Mouse (Mus musculus) ES-Bruce4 (cell line): ENCODE measurements around the gene Ano6. TPM values are rescaled to one million over a fixed set of nuclear protein-coding genes. Genes with fewer than 3 reads are reported as not detected.

Experiments
- H3K27ac ChIP-seq: 2 replicates; pipeline ENCODE4 v1.5.1; 2012; ENCODE audit warnings: low read length, inconsistent platforms; ENCODE audit not compliant: insufficient read depth
- H3K27me3 ChIP-seq: 2 replicates; pipeline ENCODE4 v1.6.1; 2012; ENCODE audit warnings: mild to moderate bottlenecking, low read length, inconsistent platforms; ENCODE audit not compliant: control insufficient read depth, poor library complexity, insufficient read depth, severe bottlenecking
- H3K36me3 ChIP-seq: 2 replicates; pipeline ENCODE4 v1.6.1; 2012; ENCODE audit warnings: inconsistent platforms, mild to moderate bottlenecking, low read length, moderate library complexity; ENCODE audit not compliant: control insufficient read depth, poor library complexity, insufficient read depth, severe bottlenecking
- H3K4me1 ChIP-seq: one replicate; pipeline ENCODE4 v1.8.1; 2011; ENCODE audit warnings: low read length; ENCODE audit not compliant: control insufficient read depth, insufficient read depth
- H3K4me3 ChIP-seq: 2 replicates; pipeline ENCODE4 v1.5.1; 2011; ENCODE audit warnings: low read depth, mild to moderate bottlenecking, low read length
- H3K9ac ChIP-seq: 2 replicates; pipeline ENCODE4 v1.6.1; 2012; ENCODE audit warnings: low read depth, mild to moderate bottlenecking, inconsistent platforms; ENCODE audit not compliant: poor library complexity, severe bottlenecking
- H3K9me3 ChIP-seq: replicated peaks from 2 replicates; pipeline ENCODE4 v1.6.1; 2012; ENCODE audit warnings: mild to moderate bottlenecking, low read length, inconsistent platforms; ENCODE audit not compliant: control insufficient read depth, poor library complexity, insufficient read depth, severe bottlenecking
- CTCF ChIP-seq: IDR thresholded peaks from one replicate; pipeline ENCODE4 v1.8.1; 2011; ENCODE audit warnings: low read depth, low read length
- EP300 ChIP-seq: IDR thresholded peaks from 2 replicates; pipeline ENCODE4 v1.6.1; 2011; ENCODE audit warnings: low read depth, low read length; ENCODE audit not compliant: insufficient read depth
- POLR2A ChIP-seq: IDR thresholded peaks from one replicate; pipeline ENCODE4 v1.8.1; 2011; ENCODE audit warnings: low read length; ENCODE audit not compliant: insufficient read depth
- polyA plus RNA-seq: library from polyadenylated mRNA; stranded (reverse); fragments of >200 nt; gene quantifications from 2 replicates; pipeline ENCODE4 v1.2.4, GENCODE M21; 2011; ENCODE audit warnings: low read depth; ENCODE audit not compliant: missing spikeins, insufficient read depth, insufficient read length

Ano6 gene
- polyA plus RNA-seq, 1 experiment = 42.5 TPM

- H3K36me3 ChIP-seq = no peaks in the 10 kb centered on the region
- no peak overlapping the region for H3K9ac ChIP-seq
- H3K4me3 ChIP-seq = no peak overlapping the region
Observed at GRCm38 (mm10) chr15:95904247-95904646, 113.6 kb downstream of the Ano6 start.

GRCm38 (mm10) chr15:95906017-95906749, 115.5 kb downstream of the Ano6 start:
- no peak for TF ChIP-seq EP300
- no peak for TF ChIP-seq CTCF
- TF ChIP-seq POLR2A = no peak
- Histone ChIP-seq H3K4me3 (no peak overlapping the region), H3K9me3 (no peaks in the 10 kb centered on the region), H3K36me3 (no peaks in the 10 kb centered on the region), H3K9ac (no peak overlapping the region), H3K4me1 (no peaks in the 10 kb centered on the region), H3K27ac (no peak overlapping the region), H3K27me3 (no peaks in the 10 kb centered on the region)

More at GRCm38 (mm10) chr15:95904247-95904646, 113.6 kb downstream of the Ano6 start:
- Histone ChIP-seq H3K4me1 (no peaks in the 10 kb centered on the region), H3K27me3 (no peaks in the 10 kb centered on the region), H3K9me3 (no peaks in the 10 kb centered on the region), H3K27ac (no peak overlapping the region)
- TF ChIP-seq CTCF (no peak), EP300 (no peak), POLR2A (no peak)

- H3K4me3 ChIP-seq = no peak overlapping the region
- TF ChIP-seq EP300 = no peak
- TF ChIP-seq POLR2A = no peak
- TF ChIP-seq CTCF = no peak
- no peaks in the 10 kb centered on the region for H3K27me3 ChIP-seq
- H3K27ac ChIP-seq = no peak overlapping the region
- no peak overlapping the region for H3K9ac ChIP-seq
- H3K9me3 ChIP-seq = no peaks in the 10 kb centered on the region
- no peaks in the 10 kb centered on the region for H3K4me1 ChIP-seq
- H3K36me3 ChIP-seq = no peaks in the 10 kb centered on the region
Observed at GRCm38 (mm10) chr15:95906891-95907290, 116.2 kb downstream of the Ano6 start.

- TF ChIP-seq CTCF (no peak), EP300 (no peak), POLR2A (no peak)
- Histone ChIP-seq H3K27ac (no peak overlapping the region), H3K9me3 (no peaks in the 10 kb centered on the region), H3K4me3 (no peak overlapping the region), H3K4me1 (no peaks in the 10 kb centered on the region), H3K9ac (no peak overlapping the region), H3K36me3 (no peaks in the 10 kb centered on the region), H3K27me3 (no peaks in the 10 kb centered on the region)
Observed at GRCm38 (mm10) chr15:95907337-95907736, 116.7 kb downstream of the Ano6 start.

GRCm38 (mm10) chr15:95907909-95908308, 117.3 kb downstream of the Ano6 start:
- TF ChIP-seq EP300 = no peak
- TF ChIP-seq POLR2A = no peak
- no peak for TF ChIP-seq CTCF
- no peaks in the 10 kb centered on the region for H3K36me3 ChIP-seq
- H3K27me3 ChIP-seq = no peaks in the 10 kb centered on the region
- H3K9ac ChIP-seq = no peak overlapping the region
- no peaks in the 10 kb centered on the region for H3K4me1 ChIP-seq
- no peak overlapping the region for H3K27ac ChIP-seq
- H3K9me3 ChIP-seq = no peaks in the 10 kb centered on the region
- no peak overlapping the region for H3K4me3 ChIP-seq

GRCm38 (mm10) chr15:95910099-95910780, 119.6 kb downstream of the Ano6 start:
- TF ChIP-seq POLR2A (no peak), CTCF (no peak), EP300 (no peak)
- Histone ChIP-seq H3K4me1 (no peaks in the 10 kb centered on the region), H3K9me3 (no peaks in the 10 kb centered on the region), H3K9ac (no peak overlapping the region), H3K27ac (no peak overlapping the region), H3K27me3 (no peaks in the 10 kb centered on the region), H3K4me3 (no peak overlapping the region), H3K36me3 (no peaks in the 10 kb centered on the region)
